Mouse (Mus musculus) thymus, adult 18-20 months (tissue): ENCODE data around the gene Pcnx.

ENCODE experiments used
- DNase-seq, 2 experiments: peaks; one replicate each; pipeline ENCODE4 v3.0.0; 2022; ENCODE audit warnings: mixed read lengths in 2 of 2

Gene Pcnx

DNA sequence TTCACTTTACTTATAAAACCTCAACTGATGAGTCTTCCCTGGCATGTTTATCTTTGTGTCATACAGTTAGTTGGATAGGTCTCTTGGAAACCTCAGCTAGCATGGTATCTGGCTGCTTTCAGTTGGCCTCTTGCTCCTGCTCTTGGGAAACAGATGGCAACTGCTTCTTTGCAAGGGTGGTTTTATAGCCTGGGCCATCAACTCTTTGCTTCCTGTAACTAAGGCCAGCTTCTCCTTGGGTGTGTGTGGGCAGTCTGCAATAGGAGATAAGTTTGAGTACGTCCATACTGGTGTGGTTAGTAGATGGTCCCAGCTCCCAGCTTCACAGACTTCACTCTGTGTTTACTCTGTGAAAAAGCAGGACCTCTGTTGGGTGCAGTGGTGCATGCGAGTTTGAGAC is 46.0 kb downstream of the Pcnx start:
- DNase-seq = no peak

DNA sequence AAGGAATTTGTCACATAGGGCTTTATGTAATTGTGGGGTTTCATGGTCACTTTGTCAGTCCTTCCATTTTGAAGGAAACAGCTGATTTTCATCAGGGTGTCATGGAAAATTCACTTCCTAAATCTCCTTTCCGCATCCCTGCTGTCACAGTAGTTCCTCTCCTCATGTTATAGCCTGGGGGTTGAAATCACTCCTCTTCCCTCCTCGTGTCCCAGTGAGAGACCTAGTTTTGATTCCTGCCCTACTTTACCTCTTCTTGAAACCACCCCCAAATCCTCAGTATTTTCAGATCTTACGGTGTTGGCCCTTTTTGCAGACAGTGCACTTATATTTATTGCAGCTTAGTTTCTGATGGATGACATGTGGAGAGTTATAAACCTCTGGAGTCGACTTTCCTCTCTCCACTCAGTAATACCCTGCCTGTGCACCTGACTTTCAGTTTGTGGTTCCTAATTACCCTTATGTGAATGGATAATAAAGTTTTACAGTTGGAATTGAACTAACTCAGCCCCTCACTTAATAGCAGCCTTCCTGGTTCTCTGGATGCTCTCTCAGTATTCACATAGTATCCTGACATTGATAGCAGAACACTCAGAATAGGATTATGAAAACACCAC is 48.0 kb downstream of the Pcnx start:
- DNase-seq = no peak

GRCm38 (mm10) chr12:81910439-81910838 is 50.6 kb downstream of the Pcnx start:
- DNase-seq = no peak

DNA sequence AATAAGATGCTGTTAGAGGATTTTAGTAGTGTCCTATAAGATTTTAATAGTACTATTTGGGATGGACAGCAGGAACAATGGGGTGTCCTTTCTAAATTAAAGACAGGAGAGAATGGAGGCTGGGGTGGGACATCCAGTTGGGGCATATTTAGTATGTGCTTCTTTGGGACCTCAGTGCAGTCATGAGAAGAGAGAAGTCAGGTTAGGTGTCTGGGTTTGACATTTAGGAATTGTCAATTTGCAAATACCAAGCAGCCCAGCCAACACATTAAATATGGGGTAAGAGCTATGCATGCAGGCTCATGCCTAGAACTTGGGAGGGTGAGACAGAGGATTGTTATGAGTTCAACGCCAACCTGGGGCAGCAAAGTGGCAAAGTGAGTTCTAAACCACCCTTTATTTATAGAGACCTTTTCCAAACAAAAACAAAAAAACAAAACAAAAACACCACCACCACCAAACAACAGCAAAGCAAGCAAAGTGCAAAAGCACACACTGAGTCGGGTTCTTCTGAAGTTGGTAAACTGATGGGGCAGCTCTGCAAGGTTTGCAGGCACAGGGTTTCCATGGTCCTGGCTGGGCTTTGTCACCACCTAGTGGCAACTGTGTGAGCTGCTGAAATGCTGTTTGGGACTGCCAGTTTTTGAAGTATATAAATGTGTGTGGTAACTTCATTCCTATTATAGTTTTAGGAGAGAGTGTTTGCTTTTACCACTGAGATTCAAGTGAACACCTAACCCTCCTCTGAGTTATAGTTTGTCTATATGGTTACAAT is 55.5 kb downstream of the Pcnx start:
- DNase-seq = peak; percentile 44 to 45

DNA sequence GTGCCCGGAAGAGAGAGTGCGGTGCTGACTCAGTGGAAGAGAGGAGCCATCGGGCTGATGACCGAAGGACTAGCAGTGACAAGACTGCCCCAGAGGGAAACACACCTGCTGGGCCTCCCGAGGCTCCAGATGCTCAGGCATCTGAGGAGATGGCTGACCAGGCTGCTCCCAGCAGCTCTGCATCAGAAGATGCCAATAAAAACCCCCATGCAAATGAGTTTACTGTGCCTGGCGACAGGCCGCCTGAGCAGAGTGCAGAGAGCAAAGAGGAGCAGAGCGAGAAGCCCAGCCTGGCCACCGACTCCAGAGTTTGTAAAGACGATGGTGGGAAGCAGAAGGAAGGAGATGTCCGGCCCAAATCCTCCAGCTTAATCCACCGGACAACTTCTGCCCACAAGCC is 58.5 kb downstream of the Pcnx start:
- DNase-seq = no peak

DNA sequence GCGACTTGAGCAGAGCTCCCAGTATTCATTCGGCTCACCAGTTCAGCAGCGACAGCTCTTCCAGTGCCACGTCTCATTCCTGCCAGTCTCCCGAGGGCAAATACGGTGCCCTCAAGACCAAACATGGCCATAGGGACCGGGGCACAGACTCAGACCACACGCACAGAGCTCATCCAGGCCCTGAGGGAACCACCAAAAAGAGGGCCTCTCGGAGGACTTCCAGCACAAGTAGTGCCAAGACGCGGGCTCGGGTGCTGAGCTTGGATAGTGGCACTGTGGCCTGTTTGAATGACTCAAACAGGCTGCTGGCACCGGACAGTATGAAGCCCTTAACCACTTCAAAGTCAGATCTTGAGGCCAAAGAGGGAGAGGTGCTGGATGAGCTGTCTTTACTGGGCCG is 59.1 kb downstream of the Pcnx start:
- no peak for DNase-seq

DNA sequence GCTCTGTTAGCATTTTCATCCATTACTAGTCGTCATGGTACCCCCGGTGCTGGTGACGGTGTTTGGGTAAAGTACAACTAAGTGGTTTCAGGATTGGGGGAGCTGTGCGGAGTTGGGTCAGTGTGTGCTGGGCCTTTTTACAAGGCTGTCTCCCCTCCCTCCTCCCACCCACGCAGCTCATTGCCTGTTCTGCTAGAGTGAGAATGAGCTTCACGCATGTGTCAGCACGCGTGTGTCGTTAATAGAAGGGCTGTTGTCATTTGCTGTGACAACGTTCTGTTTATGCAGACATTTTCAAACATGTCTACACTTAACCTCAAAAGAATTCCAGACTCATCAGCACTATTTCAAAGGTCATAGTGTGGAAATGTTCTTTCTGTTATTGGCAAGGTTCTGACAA is 60.2 kb downstream of the Pcnx start:
- no peak for DNase-seq

- DNase-seq = no peak
Measured at GRCm38 (mm10) chr12:81920614-81921013, 60.8 kb downstream of the Pcnx start.

DNA sequence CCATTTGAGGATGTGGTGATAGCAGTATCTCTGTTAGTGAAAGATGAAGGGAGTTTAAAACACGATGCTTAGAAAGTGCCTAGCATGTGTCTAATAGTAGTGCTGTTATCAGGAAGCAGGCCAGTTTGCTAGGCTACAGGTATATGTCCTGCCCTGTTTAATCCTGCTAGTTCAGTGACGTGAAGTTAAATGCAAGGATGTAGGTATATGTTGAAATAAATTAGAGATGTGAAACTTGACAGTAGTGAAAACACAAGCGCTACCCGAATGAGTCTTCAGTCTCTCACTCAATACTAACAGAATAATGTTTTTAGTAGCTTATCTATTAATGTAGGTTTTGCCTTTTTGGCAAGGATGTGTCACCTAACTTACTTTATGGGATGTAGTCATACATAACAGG is 62.0 kb downstream of the Pcnx start:
- no peak for DNase-seq

DNA sequence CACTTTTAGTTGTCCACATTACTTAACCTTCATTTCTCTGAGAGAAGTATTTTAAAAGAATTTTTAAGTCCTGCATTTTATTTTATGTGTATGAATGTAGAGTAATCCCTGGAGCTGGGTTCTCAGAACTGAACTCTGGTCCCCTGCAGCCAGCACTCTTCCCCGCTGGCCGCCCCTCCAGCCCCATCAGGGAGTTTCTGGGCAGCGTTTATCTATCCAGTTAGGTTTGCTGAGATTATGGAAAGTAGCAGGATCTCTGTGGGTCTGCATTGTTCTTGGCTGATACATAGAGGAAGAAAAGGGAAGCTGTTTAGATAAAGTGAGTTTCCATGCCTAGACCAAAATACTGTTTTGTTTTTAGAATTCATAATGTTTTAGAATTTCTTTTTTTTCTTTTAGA is 63.0 kb downstream of the Pcnx start:
- no peak for DNase-seq

GRCm38 (mm10) chr12:81927163-81927562 is 67.3 kb downstream of the Pcnx start:
- DNase-seq = no peak

DNA sequence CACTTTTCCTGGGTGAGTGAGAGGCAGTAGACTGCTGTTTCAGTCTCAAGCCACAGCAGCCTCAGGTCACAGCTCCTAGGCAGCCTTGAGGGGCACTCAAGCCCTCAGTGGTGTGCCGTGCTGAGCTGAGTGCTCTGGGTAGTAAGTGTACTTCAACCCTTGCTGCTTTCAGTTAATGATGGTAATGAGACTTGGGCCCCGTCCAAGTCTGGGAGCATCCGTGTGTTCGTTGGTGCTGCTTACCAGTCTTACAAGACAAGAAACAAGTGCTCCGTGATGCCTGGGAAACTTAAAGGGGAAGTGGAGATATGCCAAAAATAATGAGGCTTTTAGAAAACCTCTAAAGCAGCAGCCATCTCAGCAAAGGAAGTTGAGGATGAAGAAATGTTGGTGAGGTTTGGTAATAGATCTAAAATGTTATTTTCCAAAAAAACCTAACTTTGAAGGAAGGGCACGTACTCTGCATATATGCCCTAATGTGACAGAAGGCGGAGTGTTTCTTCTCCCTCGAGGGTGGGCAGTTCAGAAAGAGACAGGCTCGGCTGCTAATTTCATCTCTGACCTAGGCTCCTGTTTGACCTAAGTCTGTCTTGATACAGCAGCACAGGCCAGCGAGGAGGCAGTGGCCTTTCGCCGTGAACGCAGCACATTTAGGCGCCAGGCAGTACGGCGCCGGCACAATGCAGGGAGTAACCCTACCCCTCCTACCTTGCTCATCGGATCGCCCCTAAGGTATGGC is 68.0 kb downstream of the Pcnx start:
- DNase-seq = no peak

- no peak for DNase-seq
Measured at GRCm38 (mm10) chr12:81928382-81928770, 68.6 kb downstream of the Pcnx start.

GRCm38 (mm10) chr12:81932015-81932414 is 72.2 kb downstream of the Pcnx start:
- no peak for DNase-seq

DNA sequence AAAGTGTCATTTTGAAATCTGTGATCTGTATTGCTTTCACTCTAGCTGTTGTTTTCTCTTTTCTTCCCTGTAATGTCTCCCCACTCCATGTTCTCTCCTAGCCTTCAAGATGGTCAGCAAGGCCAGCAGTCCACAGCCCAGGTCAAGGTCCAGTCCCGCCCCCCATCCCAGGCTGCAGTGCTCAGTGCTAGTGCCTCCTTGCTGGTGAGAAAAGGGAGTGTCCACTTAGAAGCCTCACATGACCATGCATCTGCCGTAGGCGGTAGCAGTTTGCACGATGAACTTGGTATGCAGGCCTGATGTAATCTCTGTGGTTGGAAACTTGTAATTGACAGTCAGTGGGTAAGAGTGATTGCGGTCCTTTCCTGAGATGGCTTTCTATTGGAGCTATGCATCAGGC is 73.6 kb downstream of the Pcnx start:
- no peak for DNase-seq

GRCm38 (mm10) chr12:81934510-81934909 is 74.7 kb downstream of the Pcnx start:
- DNase-seq = no peak

GRCm38 (mm10) chr12:81936066-81936465 is 76.2 kb downstream of the Pcnx start:
- DNase-seq = no peak

- no peak for DNase-seq
Measured at GRCm38 (mm10) chr12:81941191-81941590, 81.4 kb downstream of the Pcnx start.

DNA sequence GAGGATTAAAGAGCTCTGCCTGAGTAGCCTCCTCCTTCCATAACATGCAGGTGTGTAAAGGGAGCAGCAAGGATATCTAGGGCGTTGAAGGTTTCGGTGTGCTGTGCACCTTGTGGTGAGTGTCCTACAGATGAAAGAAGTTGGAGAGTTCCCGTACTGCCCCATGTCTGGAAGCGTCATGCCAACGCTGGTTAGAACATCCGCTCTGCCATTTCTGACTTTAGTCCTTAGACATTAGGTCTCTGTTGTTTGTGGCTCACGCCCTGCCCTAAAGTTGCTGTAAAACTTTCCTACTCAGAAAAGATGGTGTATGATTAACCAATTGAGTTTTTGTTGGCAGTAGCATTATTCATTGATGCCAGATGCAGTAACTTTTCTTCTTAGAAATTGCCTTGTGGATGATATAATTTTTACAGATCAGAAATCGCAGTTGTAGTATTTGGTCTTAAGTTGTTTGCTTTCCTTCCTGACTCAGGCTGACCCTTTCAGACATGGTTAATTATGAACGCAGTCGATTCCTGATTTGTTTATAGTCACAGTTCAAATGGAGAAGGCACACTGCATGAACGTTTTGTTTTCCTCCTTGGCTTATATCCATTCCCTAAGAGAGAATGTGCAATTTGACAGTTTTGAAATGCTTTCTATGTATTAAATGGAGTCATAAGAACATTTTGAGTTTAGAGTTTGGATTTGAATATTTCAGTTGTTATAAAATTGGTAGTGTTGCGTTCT is 83.7 kb downstream of the Pcnx start:
- DNase-seq = no peak

DNA sequence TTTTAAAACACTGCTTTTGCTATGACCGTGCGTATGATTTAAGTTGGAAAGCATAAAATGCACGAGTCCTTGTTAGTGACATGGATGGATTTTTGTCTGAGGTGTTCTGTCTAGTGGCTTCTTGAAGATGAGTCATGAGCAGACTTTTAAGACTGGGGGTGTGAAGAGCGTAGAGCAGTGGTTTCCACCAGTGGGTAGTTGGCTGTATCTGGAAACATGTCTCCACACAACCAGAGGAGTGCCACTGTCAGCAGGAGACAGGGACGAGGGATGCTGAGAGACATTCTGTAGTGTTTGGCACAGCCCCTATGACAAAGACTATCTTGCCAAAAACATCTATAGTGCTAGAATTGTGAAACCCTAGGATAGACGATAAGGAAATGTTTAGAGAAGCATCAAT is 89.2 kb downstream of the Pcnx start:
- no peak for DNase-seq

GRCm38 (mm10) chr12:81950016-81950415 is 90.2 kb downstream of the Pcnx start:
- DNase-seq = no peak

GRCm38 (mm10) chr12:81958351-81958750 is 98.5 kb downstream of the Pcnx start:
- DNase-seq = no peak

- no peak for DNase-seq
Measured at GRCm38 (mm10) chr12:81965416-81965815, 105.6 kb downstream of the Pcnx start.
